Mouse (Mus musculus): ENCODE measurements around the gene Ddx41.
A peak's percentile ranks its signal among the peaks of the same experiment; 100 is the strongest.

- TF ChIP-seq CTCF (IDR thresholded peaks at IDR 0.05; ENCODE audit: low read depth) (no peak; the same call in 1 of the 2 replicates), EP300 (IDR thresholded peaks at IDR 0.05; ENCODE audit: low read depth) (peak; percentile 62)
These were observed 25.6 kb downstream of the Ddx41 start for GRCm38 (mm10) chr13:55510668-55511491.

Measured in heart, postnatal 0 days (tissue).